Mouse (Mus musculus) T-helper 17 cell (primary cell): ENCODE results near the gene Col8a1.

Experiments
- in situ Hi-C, 2 experiments: fragments of 300-600 bp; cut with MboI, MseI; formaldehyde crosslinking; loops; 1 replicate in 1 of 2; 2 replicates in 1 of 2; pipeline ENCODE4 v1.15.1; 2025; ENCODE audit warnings: high pct_unique_total_duplicates in 2 of 2

Col8a1 gene

DNA sequence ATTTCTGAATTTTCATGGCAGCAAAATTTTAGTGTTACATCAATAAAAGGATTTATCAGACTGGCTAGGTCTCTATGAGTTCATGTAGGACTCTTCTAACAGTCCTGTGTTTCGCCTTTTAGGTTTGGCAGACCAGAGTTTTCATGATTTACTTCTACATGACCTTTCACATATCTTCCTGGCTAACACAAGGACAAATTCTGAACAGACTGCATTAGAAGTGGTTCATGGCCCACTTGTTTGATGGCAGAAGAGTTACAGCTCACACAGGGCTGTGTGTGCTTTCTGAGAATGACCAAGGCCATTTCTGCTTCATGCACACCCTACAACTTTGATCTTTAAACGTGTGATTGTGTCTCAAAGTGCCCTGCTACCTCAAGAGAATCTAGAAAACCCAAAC lies 82.3 kb downstream of the Col8a1 start:
- in situ Hi-C loops, result loop anchor here in 1 of 2 experiments (25.0 kb wide), 1 partner anchor 765 kb away; no protein-coding TSS in a partner anchor

DNA sequence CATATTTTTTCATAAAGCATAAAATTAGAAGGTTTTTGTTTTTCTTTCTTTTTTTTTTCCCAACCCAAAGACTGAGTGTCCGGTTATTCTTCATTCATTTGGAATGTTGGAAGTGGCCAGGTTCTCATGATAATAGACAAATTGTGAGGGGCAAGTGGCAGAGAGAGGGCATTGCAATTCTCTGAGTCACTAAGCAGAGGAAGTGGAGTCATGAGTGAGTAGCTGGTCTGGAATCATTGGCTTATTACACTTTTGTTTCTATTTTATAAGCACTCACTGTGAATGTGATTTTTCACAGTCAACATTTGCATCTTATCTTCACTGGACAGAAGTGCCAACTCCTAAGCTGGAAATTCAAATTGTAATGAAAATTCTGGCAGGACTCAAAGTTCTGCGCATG lies 82.9 kb downstream of the Col8a1 start:
- in situ Hi-C loops, result loop anchor here in 1 of 2 experiments (25.0 kb wide), 1 partner anchor 766 kb away; no protein-coding TSS in a partner anchor

DNA sequence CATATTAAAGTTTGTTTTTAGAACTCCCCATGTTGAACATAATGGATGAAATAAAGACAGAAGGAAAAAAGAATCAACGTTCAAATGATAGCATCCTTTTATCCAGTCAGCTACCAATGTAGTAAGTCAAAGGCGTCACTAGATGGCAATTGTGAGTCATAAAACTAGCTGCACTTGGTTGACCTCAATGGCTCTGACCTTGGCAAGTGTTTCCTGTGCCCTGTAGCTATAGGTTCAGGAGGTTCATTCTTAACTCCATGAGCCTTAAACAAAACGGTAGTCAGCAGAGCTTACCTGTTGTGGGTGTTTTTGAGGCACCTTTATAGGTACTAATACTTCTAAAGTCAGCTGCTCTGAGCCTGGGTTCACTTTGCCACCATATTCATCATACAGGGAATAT lies 85.2 kb downstream of the Col8a1 start:
- in situ Hi-C loops, result loop anchor here in 1 of 2 experiments (25.0 kb wide), 1 partner anchor 768 kb away; no protein-coding TSS in a partner anchor

DNA sequence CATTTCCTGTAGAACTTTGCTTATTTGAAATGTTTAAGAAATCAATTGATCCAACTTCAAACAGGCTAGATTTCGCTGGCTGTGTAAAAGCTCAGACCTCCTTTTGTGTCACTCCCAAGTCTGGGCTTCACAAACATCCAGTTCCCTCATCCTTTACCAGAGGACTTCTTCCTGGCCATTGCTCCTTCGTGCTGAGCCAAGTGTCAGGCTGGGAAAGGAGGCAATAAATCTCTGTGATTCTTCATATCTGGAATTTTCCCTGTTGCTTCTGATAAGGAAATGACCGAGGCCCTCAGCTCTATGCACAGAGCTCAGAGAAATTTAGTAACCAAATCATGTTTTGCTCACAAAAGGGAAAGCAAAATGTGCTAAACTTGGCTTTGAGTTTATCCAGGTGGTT lies 91.9 kb downstream of the Col8a1 start:
- in situ Hi-C loops, result loop anchor here in 1 of 2 experiments (25.0 kb wide), 1 partner anchor 775 kb away; no protein-coding TSS in a partner anchor

DNA sequence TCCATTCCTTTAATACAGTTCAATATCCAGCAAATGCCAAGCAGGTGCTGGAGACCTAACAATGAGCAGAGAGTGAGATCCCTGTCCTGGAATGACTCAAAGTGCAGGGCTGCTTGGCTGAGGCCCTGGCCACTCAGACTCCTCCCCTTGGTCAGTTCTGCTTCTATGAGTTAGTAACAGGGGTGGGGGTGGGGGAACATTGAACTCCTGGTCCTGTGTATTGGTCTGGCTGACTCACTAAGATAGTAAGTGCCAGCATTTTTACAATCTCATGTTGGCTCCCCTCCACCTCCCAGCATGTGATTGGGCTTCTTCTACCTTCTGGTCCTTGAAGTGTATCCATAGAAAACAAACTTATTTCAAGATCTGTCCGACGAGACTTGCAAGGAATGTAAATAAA lies 104.6 kb downstream of the Col8a1 start:
- in situ Hi-C loops, result loop anchor here in 1 of 2 experiments (25.0 kb wide), 1 partner anchor 787 kb away; no protein-coding TSS in a partner anchor

DNA sequence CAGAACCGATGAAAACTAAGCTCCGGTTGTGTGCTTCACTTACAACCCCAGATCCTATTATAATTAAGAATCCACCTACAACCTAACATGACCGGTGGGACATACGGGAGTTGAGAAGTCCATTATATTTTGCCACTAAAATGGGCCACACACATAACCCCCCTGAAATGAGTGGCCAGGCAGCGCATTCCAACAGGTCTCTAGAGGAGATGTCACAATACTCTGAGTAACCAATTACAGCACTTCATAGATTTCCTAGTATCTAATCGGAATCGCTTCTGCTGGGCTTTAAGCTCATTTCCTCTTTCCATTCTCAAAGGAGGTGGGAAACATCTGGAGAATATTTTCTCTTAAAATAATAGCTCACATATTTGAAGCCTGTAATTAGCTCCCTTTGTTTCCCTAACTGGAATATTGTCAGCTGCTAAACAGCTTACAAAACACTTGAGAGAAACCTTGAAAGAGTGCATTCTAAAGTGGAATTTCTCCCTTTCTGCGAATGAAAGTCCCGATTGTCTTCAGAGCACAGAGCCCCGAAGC lies 113.1 kb downstream of the Col8a1 start:
- in situ Hi-C loops, result no loop called here

DNA sequence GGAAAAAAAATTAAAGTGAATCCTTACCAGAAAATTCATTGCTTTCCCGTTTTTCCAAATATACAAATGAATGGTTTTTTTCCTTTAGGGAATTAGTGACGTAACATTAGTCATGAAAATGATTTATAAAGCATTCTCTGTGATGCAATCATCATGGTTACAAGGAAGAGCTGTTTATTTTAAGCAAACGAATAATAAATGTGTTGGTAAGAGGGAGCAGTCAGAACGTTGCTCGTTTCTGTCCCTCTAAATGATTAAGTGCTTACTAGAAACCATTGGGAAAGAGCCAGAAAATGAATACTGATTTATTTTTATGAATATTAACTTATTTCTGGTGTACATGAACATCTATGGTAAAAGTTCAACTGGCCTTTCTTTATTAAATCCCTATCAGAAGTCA lies 119.8 kb downstream of the Col8a1 start:
- in situ Hi-C loops, result loop anchor here in 1 of 2 experiments (10.0 kb wide), 1 partner anchor 760 kb away; no protein-coding TSS in a partner anchor

DNA sequence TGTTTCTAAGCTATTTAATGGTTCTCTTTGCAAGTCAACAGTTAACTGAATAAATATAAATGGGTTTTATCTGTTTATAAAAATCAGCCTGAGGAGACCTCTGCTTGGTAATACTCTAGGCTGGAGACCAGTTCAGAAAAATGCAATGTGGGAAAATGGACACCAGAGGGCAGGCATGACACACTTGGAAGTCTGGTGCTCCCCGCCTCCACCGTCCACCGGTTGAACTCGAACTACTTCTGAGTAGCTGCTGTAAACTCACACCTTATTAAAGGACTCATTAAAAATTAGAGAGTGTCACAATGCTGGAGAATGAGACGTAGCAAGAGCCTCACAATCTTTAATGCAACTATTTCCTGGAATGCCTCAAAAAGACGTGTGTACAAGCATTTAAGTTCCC lies 120.3 kb downstream of the Col8a1 start:
- in situ Hi-C loops, result loop anchor here in 1 of 2 experiments (10.0 kb wide), 1 partner anchor 761 kb away; no protein-coding TSS in a partner anchor

DNA sequence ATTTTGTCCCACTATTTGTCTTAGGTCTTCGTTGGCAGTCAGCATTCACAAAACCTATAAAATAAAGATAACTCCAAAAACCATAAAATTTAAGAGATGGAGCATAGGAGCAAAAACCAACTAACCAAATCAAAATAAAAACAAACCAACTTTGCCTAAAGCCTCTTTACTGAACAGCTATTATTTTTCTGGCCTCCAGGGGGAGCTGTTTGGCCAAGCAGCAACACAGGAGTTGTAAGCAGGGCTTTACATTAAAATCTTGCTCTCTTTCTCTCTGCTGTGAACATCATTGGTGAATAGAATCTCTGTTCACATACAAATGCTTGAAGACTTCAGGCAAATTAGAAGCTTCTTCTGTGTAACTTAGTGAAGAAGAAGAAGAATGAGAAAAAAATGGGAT lies 142.8 kb downstream of the Col8a1 start:
- in situ Hi-C loops, result loop anchor here (25.0 kb wide), 3 partner anchors 374 to 899 kb away; partner anchors contain the start of genes Tbc1d23 (in 1 of the 2) and Tfg (in 1 of the 2)

DNA sequence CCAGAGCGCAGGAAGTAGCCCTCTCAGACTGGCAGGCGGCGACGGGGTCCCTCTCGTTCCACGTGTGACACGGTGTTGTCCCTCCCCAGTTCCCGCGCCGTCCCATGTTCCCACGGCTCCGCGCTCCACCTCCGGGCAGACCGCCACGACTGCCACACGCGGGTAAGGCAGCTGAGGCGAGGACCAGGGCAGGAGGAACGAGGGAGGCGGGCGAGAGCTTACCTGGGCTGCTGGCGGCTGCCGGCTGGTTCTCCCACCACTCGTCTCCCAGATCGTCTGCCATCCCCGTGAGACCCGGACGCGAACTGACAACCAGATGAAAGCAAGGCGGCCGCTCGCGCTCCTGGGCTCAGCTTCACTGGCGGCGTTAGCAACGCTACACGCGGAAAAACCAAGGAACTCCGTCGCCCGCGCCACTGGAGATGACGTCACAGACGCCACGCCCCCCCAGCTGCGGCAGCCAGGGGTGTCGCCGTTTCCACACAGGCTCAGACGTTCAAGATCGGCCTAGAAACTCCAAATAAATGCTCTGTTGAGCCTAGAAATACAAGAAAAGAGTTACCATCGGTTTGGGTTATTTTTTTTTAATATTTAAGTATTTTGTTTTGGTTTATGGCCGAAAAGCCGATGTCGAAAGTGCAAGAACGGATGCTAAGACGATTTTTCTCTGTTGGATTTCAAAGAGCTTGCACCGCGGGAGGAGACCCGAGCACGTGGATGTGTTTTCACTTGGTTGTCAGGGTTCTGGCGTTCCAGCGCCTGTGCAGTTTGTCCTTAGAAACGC lies 147.9 kb downstream of the Col8a1 start, which contains the start of gene Cmss1:
Cmss1 (minus strand) TSS at position 421 of the 784 bp plus-strand sequence.
- in situ Hi-C loops, result loop anchor here (5.0 to 25.0 kb wide), 5 partner anchors 369 to 1452 kb away; partner anchors contain the start of genes Tbc1d23 (in 2 of the 2) and Tfg (in 1 of the 2)

DNA sequence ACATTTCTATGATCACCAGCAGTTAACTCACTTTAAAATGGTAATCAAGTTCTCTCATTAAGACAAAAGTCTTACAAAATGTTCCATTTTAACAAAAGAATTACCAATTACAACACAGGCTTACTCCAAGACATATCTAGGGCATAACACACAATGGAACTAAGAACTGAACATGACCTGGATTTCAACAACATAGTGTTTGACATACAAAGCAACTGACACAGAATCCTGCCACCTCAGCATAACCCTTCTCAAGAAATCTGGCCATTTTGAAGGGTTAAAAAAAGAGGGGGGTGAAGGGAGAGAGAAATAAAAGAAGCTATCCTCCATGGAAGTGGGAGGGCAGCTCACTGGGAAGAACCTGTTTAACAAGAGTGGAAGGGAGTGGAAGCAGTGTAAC lies 153.5 kb downstream of the Col8a1 start:
- in situ Hi-C loops, result loop anchor here (10.0 to 25.0 kb wide), 4 partner anchors 364 to 1446 kb away; partner anchors contain the start of genes Tbc1d23 (in 1 of the 2) and Tfg (in 1 of the 2)

DNA sequence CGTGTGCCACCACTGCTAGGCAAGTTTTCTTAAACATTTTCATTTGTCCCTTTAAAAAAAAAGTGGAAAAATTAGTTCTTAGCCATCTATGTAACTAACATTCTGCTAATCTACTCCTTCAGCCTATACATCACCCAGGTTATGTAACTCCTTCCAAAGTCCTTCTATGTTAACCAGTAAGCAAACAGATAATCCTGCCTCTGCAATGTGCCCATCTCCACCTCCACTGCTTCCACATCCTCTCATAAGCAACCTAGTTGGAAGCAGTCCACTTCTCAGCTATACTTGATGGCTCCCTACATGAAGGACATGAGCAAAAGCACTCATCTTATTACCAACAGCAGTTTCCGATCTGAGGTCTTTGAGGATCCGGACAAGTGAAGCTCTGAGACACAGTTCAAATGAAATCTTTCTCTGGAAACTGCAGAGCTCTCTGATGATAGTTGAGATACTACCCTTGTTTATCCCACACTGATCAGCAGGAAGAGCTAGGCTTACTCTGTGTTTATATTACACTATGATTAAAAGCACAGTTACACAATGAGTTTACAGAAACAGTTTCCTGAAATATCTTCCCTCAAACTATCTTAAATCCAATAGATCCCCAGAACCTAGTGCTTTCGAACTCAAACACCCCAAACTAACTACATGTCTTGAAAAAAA lies 157.1 kb downstream of the Col8a1 start:
- in situ Hi-C loops, result no loop called here

DNA sequence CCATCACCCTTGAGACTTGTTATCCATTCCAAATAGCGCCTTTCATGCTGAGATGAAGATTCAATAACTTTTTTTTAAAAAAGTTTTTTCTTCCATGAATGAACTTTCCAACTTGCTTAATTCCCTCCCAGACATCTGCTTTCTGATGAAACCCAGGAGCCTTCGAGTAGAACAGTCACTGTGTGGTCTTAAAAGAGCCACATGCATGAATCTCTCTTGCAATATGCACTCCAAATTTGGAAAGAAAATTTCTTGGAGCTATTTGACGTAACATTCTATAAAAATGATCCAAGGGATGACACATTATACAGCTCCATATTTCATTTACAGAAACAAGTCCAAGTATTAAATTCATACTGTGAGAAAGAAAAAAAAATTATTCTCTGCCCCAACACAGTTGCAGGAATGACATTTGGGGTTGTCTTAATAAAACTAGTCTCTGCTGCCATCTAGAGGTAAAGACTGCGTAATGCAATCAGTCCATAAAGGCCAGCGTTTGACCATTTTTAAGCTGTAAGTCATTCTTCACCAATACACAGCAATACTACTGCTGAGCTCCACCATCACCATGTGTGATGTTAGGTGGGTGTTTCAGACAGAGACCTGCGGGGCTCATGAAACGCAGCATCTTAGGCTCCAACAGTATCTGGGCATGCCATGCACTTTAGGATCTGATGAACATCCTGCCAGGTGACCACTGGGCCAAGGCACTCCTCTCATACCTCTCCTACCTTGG lies 160.9 kb downstream of the Col8a1 start:
- in situ Hi-C loops, result no loop called here

DNA sequence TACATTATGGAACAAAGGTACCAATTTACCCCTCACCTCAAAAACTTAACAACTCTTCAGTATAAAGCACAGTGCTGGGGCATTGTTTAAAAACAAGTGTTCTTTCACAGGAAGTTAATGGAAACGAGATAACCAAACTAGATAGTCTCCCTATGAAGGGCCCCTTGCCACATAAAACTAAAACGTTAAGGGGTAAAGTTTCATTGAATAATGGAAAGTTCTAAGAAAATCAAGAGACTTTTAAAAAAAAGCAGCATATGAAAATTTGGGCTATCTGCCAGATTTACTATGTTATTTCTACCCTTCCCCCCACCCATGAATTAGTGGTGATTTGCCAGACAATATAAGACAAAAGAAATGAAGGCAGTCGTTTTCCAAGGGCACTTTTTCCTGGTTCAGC lies 169.3 kb downstream of the Col8a1 start:
- in situ Hi-C loops, result no loop called here

DNA sequence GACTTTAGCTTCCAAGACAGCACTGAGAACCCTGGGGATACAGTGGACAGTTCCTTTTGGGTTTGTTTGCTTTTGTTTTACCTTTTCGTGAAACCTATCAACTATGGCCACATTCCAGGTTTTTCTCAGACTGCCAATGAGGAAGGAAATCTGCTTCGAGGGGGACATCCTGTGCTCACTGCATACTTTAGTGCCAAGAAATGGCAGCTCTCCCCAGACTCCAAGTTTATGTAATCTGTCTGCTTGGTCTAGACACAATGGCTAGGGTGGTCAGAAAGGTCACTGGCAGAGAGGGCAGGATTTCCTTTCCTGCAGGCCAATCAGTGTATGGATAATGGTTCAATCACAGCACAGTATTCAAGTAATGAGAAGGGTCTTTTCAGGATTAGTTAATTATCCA lies 172.5 kb downstream of the Col8a1 start:
- in situ Hi-C loops, result no loop called here

DNA sequence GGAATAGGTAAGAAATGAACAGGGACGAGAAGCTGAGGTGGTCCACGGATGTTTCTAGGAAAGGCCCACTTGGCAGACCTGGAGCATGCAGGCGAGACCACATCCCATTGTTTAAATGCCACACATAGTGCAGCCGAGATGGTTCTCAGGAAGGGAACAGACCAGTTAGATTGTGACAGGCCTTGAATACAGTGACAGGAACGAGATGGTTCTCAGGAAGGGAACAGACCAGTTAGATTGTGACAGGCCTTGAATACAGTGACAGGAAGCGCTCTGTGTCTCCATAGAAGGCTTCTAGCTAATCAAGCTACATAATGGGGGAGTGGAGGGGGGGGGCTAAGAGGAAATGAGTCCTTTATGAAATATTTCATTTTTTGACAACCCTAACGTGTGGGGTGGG lies 174.5 kb downstream of the Col8a1 start:
- in situ Hi-C loops, result no loop called here

DNA sequence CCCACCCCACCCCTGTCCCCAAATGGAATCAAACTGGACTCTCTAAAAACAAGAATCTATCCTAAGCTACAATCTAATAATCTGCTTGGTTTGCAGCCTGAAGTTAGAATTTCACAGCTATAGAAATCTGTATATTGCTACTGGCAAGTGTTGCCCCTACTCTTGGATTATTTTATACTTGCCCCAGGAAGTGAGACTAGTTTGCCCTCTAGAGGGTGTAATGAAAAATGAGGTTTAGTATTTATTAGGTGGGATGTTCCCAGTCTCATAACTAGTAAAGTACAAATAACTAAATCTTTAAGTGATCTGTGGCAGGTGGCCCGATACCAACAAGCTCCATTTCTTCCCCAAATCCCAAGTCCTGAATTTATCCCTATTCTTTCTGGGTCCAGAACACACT lies 177.0 kb downstream of the Col8a1 start:
- in situ Hi-C loops, result no loop called here

DNA sequence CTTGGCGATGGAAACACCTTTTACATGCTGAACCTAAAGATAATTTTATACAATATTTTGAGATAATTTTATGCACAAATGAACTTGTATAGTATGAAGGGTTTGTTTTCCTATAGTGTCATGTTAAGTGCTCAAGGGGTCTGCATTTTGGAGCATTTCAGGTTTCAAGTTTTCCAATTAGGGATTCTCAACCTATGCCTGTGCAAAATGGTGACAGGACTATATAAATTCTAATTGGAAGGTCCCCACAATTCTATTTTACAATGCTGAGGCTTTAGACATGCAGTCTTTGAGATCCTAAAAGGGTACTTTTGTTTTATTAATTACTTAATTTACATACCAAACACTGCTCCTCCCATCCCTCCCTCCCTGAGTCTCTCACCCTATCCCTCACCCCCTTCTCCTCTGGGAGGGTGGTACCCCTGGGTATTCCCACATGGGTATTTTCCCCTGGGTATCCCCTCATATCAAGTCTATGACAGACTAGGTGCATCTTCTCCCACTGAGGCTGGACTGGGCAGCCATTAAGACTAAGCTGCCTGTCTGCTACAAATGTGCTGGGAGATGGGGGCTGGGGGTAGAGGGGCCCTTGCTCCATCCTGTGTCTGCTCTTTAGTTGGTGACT lies 178.7 kb downstream of the Col8a1 start:
- in situ Hi-C loops, result no loop called here
